Mouse (Mus musculus) midbrain, postnatal 0 days (tissue): ENCODE measurements around the gene Gpr35. TPM values are rescaled to one million over a fixed set of nuclear protein-coding genes. Genes with fewer than 3 reads are reported as not detected.

ENCODE experiments used
- ATAC-seq: fragments of 200-750 bp; cut with Nextera tagmentation; 2 replicates; pipeline ENCODE4 v1.8.0; 2017; ENCODE audit warnings: moderate number of reproducible peaks, mild to moderate bottlenecking, moderate TSS enrichment, moderate library complexity; ENCODE audit not compliant: low FRiP score
- DNase-seq: peaks from one replicate; pipeline ENCODE4 v3.0.0-alpha.2; 2015; ENCODE audit warnings: low spot score
- H3K27ac ChIP-seq: fragments of 300-500 bp; sonication (generic); 2 replicates; pipeline ENCODE4 v1.5.1; 2014; ENCODE audit warnings: low read depth, mild to moderate bottlenecking, low read length, mixed read lengths
- H3K27me3 ChIP-seq: fragments of 300-500 bp; sonication (generic); 2 replicates; pipeline ENCODE4 v1.6.1; 2014; ENCODE audit warnings: low read length, control low read depth, mixed read lengths; ENCODE audit not compliant: insufficient read depth
- H3K36me3 ChIP-seq: fragments of 300-500 bp; sonication (generic); 2 replicates; pipeline ENCODE4 v1.6.1; 2014; ENCODE audit warnings: low read length, control low read depth, mixed read lengths; ENCODE audit not compliant: insufficient read depth
- H3K4me1 ChIP-seq: fragments of 300-500 bp; sonication (generic); 2 replicates; pipeline ENCODE4 v1.6.1; 2014; ENCODE audit warnings: mild to moderate bottlenecking, control low read depth, antibody characterized with exemption, low read length, mixed read lengths; ENCODE audit not compliant: insufficient read depth
- H3K4me2 ChIP-seq: fragments of 300-500 bp; sonication (generic); 2 replicates; pipeline ENCODE4 v1.6.1; 2014; ENCODE audit warnings: low read depth, mild to moderate bottlenecking, low read length, mixed read lengths; ENCODE audit not compliant: poor library complexity, severe bottlenecking
- H3K4me3 ChIP-seq: fragments of 300-500 bp; sonication (generic); 2 replicates; pipeline ENCODE4 v1.5.1; 2014; ENCODE audit warnings: low read depth, mild to moderate bottlenecking, low read length, moderate library complexity
- H3K9ac ChIP-seq: fragments of 300-500 bp; sonication (generic); replicated peaks from 2 replicates; pipeline ENCODE4 v1.6.1; 2014; ENCODE audit warnings: mild to moderate bottlenecking, low read length, moderate library complexity, mixed read lengths; ENCODE audit not compliant: poor library complexity, severe bottlenecking
- H3K9me3 ChIP-seq: fragments of 300-500 bp; sonication (generic); 2 replicates; pipeline ENCODE4 v1.6.1; 2016; ENCODE audit warnings: low read length, control low read depth
- CTCF ChIP-seq: IDR thresholded peaks from 2 replicates; pipeline ENCODE4 v1.5.1; 2016; ENCODE audit warnings: antibody characterized with exemption, mild to moderate bottlenecking
- WGBS: fragments of 180-500 bp; shearing (Covaris S2); extraction: QIAGEN DNeasy Blood & Tissue Kit; methylation state at CpG from one replicate; pipeline ENCODE4 v1.1.7; 2014; 5-methylcytosine and 5-hydroxymethylcytosine counted together
- polyA plus RNA-seq: library from polyadenylated mRNA; unstranded; fragments of >200 nt; fragmentation: Nextera tagmentation; extraction: Ambion mirVana; gene quantifications from 2 replicates; pipeline ENCODE4 v1.2.1, GENCODE M21; 2015
- total RNA-seq: library from RNA; depleted of rRNA; stranded (reverse); fragments of >200 nt; gene quantifications from 2 replicates; pipeline ENCODE4 v1.2.3, GENCODE M21; 2014

Gene Gpr35
- total and polyA plus RNA-seq, 2 experiments from 2014 or later = 0.73 to 0.88 TPM

- DNase-seq (no peak), ATAC-seq (no peak)
- no peaks in the 10 kb centered on the region for H3K36me3 ChIP-seq
- H3K4me2 ChIP-seq = no peak overlapping the region
- H3K27me3 ChIP-seq = no peaks in the 10 kb centered on the region
- no peak overlapping the region for H3K9ac ChIP-seq
- 71% methylated on average over 2 of the region's 2 CpGs for WGBS
- no peaks in the 10 kb centered on the region; the same call in 1 of the 2 replicates for H3K4me1 ChIP-seq
- H3K4me3 ChIP-seq = no peak overlapping the region
- no peak for TF ChIP-seq CTCF
- no peaks in the 10 kb centered on the region for H3K9me3 ChIP-seq
- no peak overlapping the region for H3K27ac ChIP-seq
Measured at GRCm38 (mm10) chr1:92992880-92993279, 42.2 kb downstream of the Gpr35 start.

DNA sequence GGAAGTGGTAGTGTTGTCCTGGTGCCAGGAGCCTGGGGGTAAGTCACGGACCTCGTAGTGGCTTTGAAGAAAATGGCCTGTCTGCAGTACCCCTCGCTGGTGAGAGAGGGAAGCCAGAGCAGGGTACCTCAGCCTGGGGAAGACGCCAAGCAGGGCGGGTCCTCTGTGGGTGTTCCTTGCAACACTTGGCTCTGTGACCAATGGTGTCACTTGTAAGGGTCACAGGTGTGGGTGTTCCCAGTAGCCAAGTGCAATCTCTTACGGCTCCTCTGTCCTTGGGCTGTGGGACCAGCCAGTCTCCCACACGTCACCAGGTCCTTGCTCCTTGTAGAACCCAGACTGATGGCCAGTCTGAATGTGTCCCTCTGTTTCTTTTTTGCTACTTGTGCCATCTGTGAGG lies 55.4 kb downstream of the Gpr35 start, which contains the start of gene Aqp12:
TSS of gene Aqp12 (plus strand) at position 274 of the 400 bp plus-strand sequence.
- no peak within 1 kb of the TSS for H3K9ac ChIP-seq
- no peaks in the 10 kb centered on the region for H3K36me3 ChIP-seq
- ATAC-seq (no peak), DNase-seq (no peak)
- no peaks in the 10 kb centered on the region for H3K4me1 ChIP-seq
- H3K9me3 ChIP-seq = no peaks in the 10 kb centered on the region; the same call in 1 of the 2 replicates
- no peak for TF ChIP-seq CTCF
- WGBS = 84% methylated on average over 7 of the region's 7 CpGs
- no peak within 1 kb of the TSS for H3K27ac ChIP-seq
- H3K4me2 ChIP-seq = no peak within 1 kb of the TSS
- H3K27me3 ChIP-seq = no peaks in the 10 kb centered on the region
- H3K4me3 ChIP-seq = no peak within 1 kb of the TSS

DNA sequence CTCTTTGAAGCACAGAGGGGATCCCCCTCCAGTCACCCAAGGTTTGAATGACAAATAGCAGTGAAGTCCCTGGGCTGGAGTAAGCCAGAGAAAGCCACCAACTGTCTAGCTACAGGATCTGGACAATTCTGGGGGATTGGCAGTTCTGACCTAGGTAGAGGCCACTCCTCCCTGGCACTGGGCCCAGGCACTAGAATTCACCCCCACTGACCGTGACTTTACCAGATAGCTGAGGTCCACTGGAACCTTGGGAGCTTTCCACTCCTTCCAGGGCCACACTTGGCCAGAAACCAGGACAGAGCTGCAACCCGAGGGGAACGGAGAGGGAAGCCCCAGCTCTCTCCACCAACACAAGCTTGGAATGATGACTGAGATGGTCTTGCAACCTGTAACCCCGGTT lies 58.5 kb downstream of the Gpr35 start:
- H3K36me3 ChIP-seq = no peaks in the 10 kb centered on the region
- DNase-seq (no peak), ATAC-seq (no peak)
- H3K4me2 ChIP-seq = no peak overlapping the region
- H3K4me1 ChIP-seq = no peaks in the 10 kb centered on the region
- WGBS = 78% methylated on average over 4 of the region's 4 CpGs
- no peak for TF ChIP-seq CTCF
- no peak overlapping the region for H3K27ac ChIP-seq
- H3K9ac ChIP-seq = no peak overlapping the region
- no peaks in the 10 kb centered on the region for H3K27me3 ChIP-seq
- no peaks in the 10 kb centered on the region for H3K9me3 ChIP-seq
- no peak overlapping the region for H3K4me3 ChIP-seq

DNA sequence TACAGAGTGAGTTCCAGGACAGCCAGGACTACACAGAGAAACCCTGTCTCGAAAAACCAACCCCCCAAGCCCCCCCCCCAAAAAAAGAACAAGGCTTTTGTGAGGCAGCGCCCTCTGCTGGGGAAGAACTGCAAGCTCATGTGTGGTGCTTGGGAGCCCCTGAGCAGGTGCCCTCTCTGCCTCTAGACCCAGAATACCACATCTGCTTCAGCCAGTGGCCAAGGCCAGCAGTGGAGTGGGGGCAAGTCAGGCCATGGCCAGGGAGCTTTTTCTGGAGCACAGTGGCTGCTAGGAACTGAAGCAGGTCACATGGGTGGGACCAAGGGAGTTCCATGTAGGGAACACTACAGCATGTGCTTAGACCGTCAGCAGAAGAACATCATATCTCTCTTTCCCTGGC lies 60.1 kb downstream of the Gpr35 start:
- peak; percentile 74 for TF ChIP-seq CTCF
- no peaks in the 10 kb centered on the region; the same call in 1 of the 2 replicates for H3K36me3 ChIP-seq
- 33% methylated on average over 3 of the region's 3 CpGs for WGBS
- DNase-seq (no peak), ATAC-seq (no peak)
- H3K9me3 ChIP-seq = no peaks in the 10 kb centered on the region
- no peak overlapping the region for H3K4me3 ChIP-seq
- H3K9ac ChIP-seq = no peak overlapping the region
- H3K4me1 ChIP-seq = no peaks in the 10 kb centered on the region
- no peaks in the 10 kb centered on the region for H3K27me3 ChIP-seq
- H3K4me2 ChIP-seq = no peak overlapping the region
- H3K27ac ChIP-seq = no peak overlapping the region

DNA sequence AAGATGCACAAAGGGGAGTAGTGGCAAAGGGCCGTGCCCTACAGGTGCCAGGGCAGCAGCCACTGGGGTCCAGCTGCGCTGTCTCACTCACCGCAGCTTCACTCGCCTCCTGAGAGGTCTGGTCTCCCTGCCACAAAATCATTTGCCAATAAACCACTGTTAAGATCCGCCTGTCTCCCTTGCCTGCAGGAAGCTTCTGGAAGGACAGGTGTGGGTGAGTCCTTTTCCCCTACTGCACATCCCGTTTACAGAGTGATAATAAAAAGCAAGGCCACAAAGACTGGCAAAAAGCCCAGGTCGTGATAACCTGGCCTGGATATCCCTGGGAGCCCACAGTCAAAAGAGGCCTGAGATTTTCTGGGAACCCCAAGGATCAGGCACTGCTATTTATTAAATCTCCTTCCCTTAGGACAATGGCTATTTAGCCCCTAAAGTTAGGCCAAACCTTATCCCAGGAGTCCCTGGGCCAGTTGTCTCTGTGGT lies 61.5 kb downstream of the Gpr35 start:
- no peak overlapping the region for H3K9ac ChIP-seq
- H3K9me3 ChIP-seq = no peaks in the 10 kb centered on the region
- no peak for DNase-seq
- 81% methylated on average over 7 of the region's 7 CpGs for WGBS
- TF ChIP-seq CTCF = no peak
- no peaks in the 10 kb centered on the region for H3K27me3 ChIP-seq
- H3K4me3 ChIP-seq = no peak overlapping the region
- H3K4me2 ChIP-seq = no peak overlapping the region
- no peaks in the 10 kb centered on the region for H3K4me1 ChIP-seq
- ATAC-seq = no peak
- peaks cover 4% of the 10 kb centered on the region for H3K36me3 ChIP-seq
- no peak overlapping the region for H3K27ac ChIP-seq

DNA sequence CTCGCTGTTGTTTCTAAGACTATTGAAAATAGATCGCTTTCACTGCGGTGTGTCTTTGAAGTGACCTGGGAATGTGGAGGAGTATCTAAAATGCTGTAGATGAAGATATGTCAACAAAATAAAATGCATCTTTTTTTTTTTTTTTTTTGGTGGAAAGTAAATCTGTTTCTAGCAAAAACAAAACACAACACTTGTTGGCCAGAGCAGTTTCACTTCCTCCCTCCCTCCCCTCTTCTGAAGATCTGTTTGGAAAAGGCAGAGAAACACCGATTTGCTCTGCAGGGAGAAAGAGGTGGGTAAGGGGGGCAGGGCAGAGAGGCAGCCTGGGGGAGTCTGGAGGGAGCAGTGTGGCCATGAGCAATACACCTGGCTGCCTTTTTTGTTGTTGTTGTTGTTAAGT lies 62.7 kb downstream of the Gpr35 start:
- no peak overlapping the region for H3K9ac ChIP-seq
- DNase-seq (no peak), ATAC-seq (no peak)
- H3K27me3 ChIP-seq = no peaks in the 10 kb centered on the region
- 77% methylated on average over 4 of the region's 4 CpGs for WGBS
- H3K4me1 ChIP-seq = no peaks in the 10 kb centered on the region
- H3K4me2 ChIP-seq = no peak overlapping the region
- peaks cover 16% of the 10 kb centered on the region for H3K36me3 ChIP-seq
- H3K9me3 ChIP-seq = no peaks in the 10 kb centered on the region
- no peak overlapping the region for H3K27ac ChIP-seq
- no peak overlapping the region for H3K4me3 ChIP-seq
- no peak for TF ChIP-seq CTCF
